Mouse (Mus musculus) heart, adult 2 months (tissue): ENCODE results near the gene Rem1. TPM values are rescaled to one million over a fixed set of nuclear protein-coding genes. Genes with fewer than 3 reads are reported as not detected.
"Not testable (repeated sequence)": the region's sequence is repeated elsewhere in the genome, so short reads cannot be mapped to it uniquely, and the experiment has no call there.

Experiments used
- DNase-seq, 2 experiments: peaks; one replicate each; pipeline ENCODE4 v3.0.0; 2021
- H3K27ac ChIP-seq: fragments of 200-600 bp; 2 replicates; pipeline ENCODE4 v1.8.1; 2022
- H3K27me3 ChIP-seq: fragments of 200-500 bp; 2 replicates; pipeline ENCODE4 v1.6.1; 2012; ENCODE audit warnings: mild to moderate bottlenecking, low read length, inconsistent platforms, mixed read lengths; ENCODE audit not compliant: control insufficient read depth, insufficient read depth
- H3K36me3 ChIP-seq: fragments of 200-500 bp; 2 replicates; pipeline ENCODE4 v1.6.1; 2012; ENCODE audit warnings: low read length, inconsistent platforms; ENCODE audit not compliant: control insufficient read depth, insufficient read depth
- H3K4me1 ChIP-seq: fragments of 200-500 bp; 2 replicates; pipeline ENCODE4 v1.6.1; 2011; ENCODE audit warnings: low read length; ENCODE audit not compliant: control insufficient read depth, insufficient read depth
- H3K4me3 ChIP-seq: fragments of 200-600 bp; 2 replicates; pipeline ENCODE4 v1.8.1; 2022
- H3K79me2 ChIP-seq: fragments of 200-500 bp; replicated peaks from 2 replicates; pipeline ENCODE4 v1.6.1; 2012; ENCODE audit warnings: mild to moderate bottlenecking, inconsistent platforms, low read length, moderate library complexity, mixed read lengths; ENCODE audit not compliant: control insufficient read depth, insufficient read depth
- H3K9ac ChIP-seq: fragments of 200-500 bp; 2 replicates; pipeline ENCODE4 v1.6.1; 2012; ENCODE audit warnings: low read depth, mild to moderate bottlenecking, control low read depth, inconsistent platforms, low read length, mixed read lengths
- CTCF ChIP-seq: fragments of 200-600 bp; IDR thresholded peaks from 2 replicates; pipeline ENCODE4 v1.8.1; 2022; ENCODE audit warnings: antibody characterized with exemption, mild to moderate bottlenecking, moderate library complexity
- EP300 ChIP-seq: fragments of 200-500 bp; IDR thresholded peaks from 2 replicates; pipeline ENCODE4 v1.6.1; 2011; ENCODE audit warnings: low read depth, low read length, control low read depth; ENCODE audit not compliant: insufficient read depth
- POLR2A ChIP-seq: fragments of 200-500 bp; IDR thresholded peaks from 2 replicates; pipeline ENCODE4 v1.6.1; 2011; ENCODE audit warnings: mild to moderate bottlenecking, low read depth, low read length, control low read depth; ENCODE audit not compliant: insufficient read depth
- WGBS: fragments of 180-500 bp; shearing (Covaris S2); methylation state at CpG from one replicate; pipeline ENCODE4 v1.1.7; 2018; 5-methylcytosine and 5-hydroxymethylcytosine counted together
- intact Hi-C: fragments of 180-260 bp; cut with DNase I; formaldehyde crosslinking; loops from one replicate; pipeline ENCODE4 v1.15.1; 2025
- polyA plus RNA-seq: library from polyadenylated mRNA; depleted of rRNA; stranded (reverse); fragments of >200 nt; gene quantifications from 2 replicates; pipeline ENCODE4 v1.2.3, GENCODE M21; 2012
- total RNA-seq, 2 experiments: library from RNA; stranded (reverse); gene quantifications; 2 replicates each; pipeline ENCODE4 v1.2.3; 2021

Gene Rem1
- total and polyA plus RNA-seq, 3 experiments = 5.8 to 7.1 (median 7.1) TPM

GRCm38 (mm10) chr2:152661163-152661562, 34.4 kb downstream of the Rem1 start:
- no peaks in the 10 kb centered on the region for H3K27me3 ChIP-seq
- no peaks in the 10 kb centered on the region for H3K79me2 ChIP-seq
- no peak overlapping the region for H3K27ac ChIP-seq
- intact Hi-C loops = no loop called here
- H3K36me3 ChIP-seq = no peaks in the 10 kb centered on the region
- H3K4me3 ChIP-seq = no peak overlapping the region
- H3K4me1 ChIP-seq = no peaks in the 10 kb centered on the region
- WGBS = 73% methylated on average over 6 of the region's 6 CpGs
- no peak overlapping the region for H3K9ac ChIP-seq
- no peak for DNase-seq
- TF ChIP-seq POLR2A (no peak), CTCF (no peak), EP300 (no peak)

- H3K27me3 ChIP-seq, H3K9ac ChIP-seq, H3K36me3 ChIP-seq, H3K4me3 ChIP-seq, H3K79me2 ChIP-seq, DNase-seq, H3K27ac ChIP-seq, intact Hi-C loops, H3K4me1 ChIP-seq: not testable (repeated sequence)
- WGBS = 71% methylated on average over 3 of the region's 3 CpGs
Observed at GRCm38 (mm10) chr2:152666191-152666590, 39.4 kb downstream of the Rem1 start.

GRCm38 (mm10) chr2:152669256-152669638, 42.5 kb downstream of the Rem1 start, which contains the start of gene H13:
TSS of gene H13 (plus strand) at chr2:152669461.
- intact Hi-C loops = no loop called here
- Histone ChIP-seq H3K4me1 (peaks cover 16% of the 10 kb centered on the region), H3K79me2 (no peaks in the 10 kb centered on the region; the same call in 1 of the 2 replicates), H3K27ac (peak within 1 kb of the TSS; percentile 90), H3K9ac (peak within 1 kb of the TSS; percentile 88), H3K36me3 (no peaks in the 10 kb centered on the region), H3K4me3 (peak within 1 kb of the TSS; percentile 80), H3K27me3 (no peaks in the 10 kb centered on the region)
- DNase-seq = peak; percentile 94
- peak; percentile 95 for TF ChIP-seq POLR2A
- TF ChIP-seq EP300 = peak; percentile 71; the same call in 1 of the 2 replicates
- TF ChIP-seq CTCF = no peak; the same call in 1 of the 2 replicates
- WGBS = 1% methylated on average over 35 of the region's 35 CpGs

- peaks cover 16% of the 10 kb centered on the region for H3K4me1 ChIP-seq
- no peaks in the 10 kb centered on the region for H3K36me3 ChIP-seq
- H3K27ac ChIP-seq = peak overlapping the region; percentile 90
- intact Hi-C loops = loop anchor here (5.0 kb wide), 1 partner anchor 177 kb away; the partner anchor contains the start of gene Tpx2
- H3K4me3 ChIP-seq = peak overlapping the region; percentile 80
- WGBS = 1% methylated on average over 46 of the region's 46 CpGs
- H3K27me3 ChIP-seq = no peaks in the 10 kb centered on the region
- peak overlapping the region; percentile 88 for H3K9ac ChIP-seq
- H3K79me2 ChIP-seq = no peaks in the 10 kb centered on the region; the same call in 1 of the 2 replicates
- no peak for TF ChIP-seq POLR2A
- no peak for TF ChIP-seq CTCF
- TF ChIP-seq EP300 = no peak
- DNase-seq = peak; percentile 31 to 38
Observed at GRCm38 (mm10) chr2:152669639-152670484, 43.1 kb downstream of the Rem1 start.

- intact Hi-C loops = loop anchor here (5.0 kb wide), 1 partner anchor 176 kb away; the partner anchor contains the start of gene Tpx2
- no peak for TF ChIP-seq CTCF
- no peak for TF ChIP-seq POLR2A
- TF ChIP-seq EP300 = no peak
- 35% methylated on average over 9 of the region's 9 CpGs for WGBS
- Histone ChIP-seq H3K4me3 (peak overlapping the region; percentile 80; the same call in 1 of the 2 replicates), H3K9ac (no peak overlapping the region), H3K27ac (peak overlapping the region; percentile 90; the same call in 1 of the 2 replicates), H3K4me1 (peaks cover 16% of the 10 kb centered on the region), H3K36me3 (no peaks in the 10 kb centered on the region), H3K27me3 (no peaks in the 10 kb centered on the region), H3K79me2 (peaks cover 2% of the 10 kb centered on the region)
- DNase-seq = peak in 1 of 2 experiments; percentile 44
Observed at GRCm38 (mm10) chr2:152670983-152671641, 44.4 kb downstream of the Rem1 start.
